9 mouse cellular contexts compared by ENCODE assay signal in genomic region chr1:39772401-39773095, GRCm38 (mm10). TPM values are rescaled to one million over a fixed set of nuclear protein-coding genes. Genes with fewer than 3 reads are reported as not detected.
DNase-seq lines count a peak whose midpoint lies in the region; ATAC-seq and TF ChIP-seq lines count a peak whose summit lies in the region.
"Had no signal": no experiment of that assay in that cellular context is flagged by ENCODE, and none has a peak within 500 bp of the region (broad histone marks: within the 10 kb centered on the region; RNA-seq: fewer than 3 reads in every experiment).

No protein-coding gene starts in this region.

- TF ChIP-seq CTCF in intestine, postnatal 0 days (IDR thresholded peaks at IDR 0.05; ENCODE audit: low read depth), result no peak

- no peaks in the 10 kb centered on the region for H3K27me3 ChIP-seq in intestine, embryonic 14.5 days (replicated peaks; ENCODE audit: control insufficient read depth, insufficient read depth, low read length)
- no peaks in the 10 kb centered on the region for H3K27me3 ChIP-seq in intestine, postnatal 0 days (replicated peaks; ENCODE audit: control insufficient read depth, insufficient read depth, low read length)
- H3K27me3 ChIP-seq in embryonic facial prominence, embryonic 14.5 days (replicated peaks; ENCODE audit: control insufficient read depth, insufficient read depth, low read length), result no peaks in the 10 kb centered on the region
- H3K27me3 ChIP-seq in neural tube, embryonic 13.5 days, result no peaks in the 10 kb centered on the region

- H3K4me3 ChIP-seq in intestine, embryonic 14.5 days (ENCODE audit: low read depth, low read length), result no peak overlapping the region
- no peak overlapping the region for H3K4me3 ChIP-seq in intestine, postnatal 0 days (ENCODE audit: low read depth, low read length)
- no peak overlapping the region for H3K4me3 ChIP-seq in embryonic facial prominence, embryonic 14.5 days (ENCODE audit: low read depth, low read length)
- H3K4me3 ChIP-seq in neural tube, embryonic 13.5 days, result no peak overlapping the region

- peak; percentile 40 for DNase-seq in intestine, embryonic 14.5 days (ENCODE audit: low spot score)
- DNase-seq in embryonic facial prominence, embryonic 14.5 days (ENCODE audit: low spot score), result no peak
- peak; percentile 31 for DNase-seq in liver
- no peak for DNase-seq in ovary, adult 18-20 months (ENCODE audit: low spot score)
- DNase-seq in urinary bladder, postnatal 10 days (ENCODE audit: low spot score), result no peak
- no peak for DNase-seq in right cerebral cortex, postnatal 25 days

- H3K9ac ChIP-seq in intestine, embryonic 14.5 days (ENCODE audit: low read length), result no peak overlapping the region
- H3K9ac ChIP-seq in intestine, postnatal 0 days (ENCODE audit: low read depth, low read length), result no peak overlapping the region
- H3K9ac ChIP-seq in embryonic facial prominence, embryonic 14.5 days (ENCODE audit: low read depth, low read length), result no peak overlapping the region
- H3K9ac ChIP-seq in neural tube, embryonic 13.5 days, result no peak overlapping the region

- H3K36me3 ChIP-seq in intestine, embryonic 14.5 days (ENCODE audit: control insufficient read depth, insufficient read depth, low read length), result no peaks in the 10 kb centered on the region
- H3K36me3 ChIP-seq in intestine, postnatal 0 days (ENCODE audit: control insufficient read depth, insufficient read depth), result no peaks in the 10 kb centered on the region
- H3K36me3 ChIP-seq in embryonic facial prominence, embryonic 14.5 days (ENCODE audit: control insufficient read depth, insufficient read depth, low read length), result no peaks in the 10 kb centered on the region
- H3K36me3 ChIP-seq in neural tube, embryonic 13.5 days, result no peaks in the 10 kb centered on the region

- 0 out of 2 replicates have a peak, but pooled peaks cover 4% of the 10 kb centered on the region for H3K9me3 ChIP-seq in intestine, embryonic 14.5 days (ENCODE audit: control insufficient read depth, low read length)
- H3K9me3 ChIP-seq in intestine, postnatal 0 days (ENCODE audit: control insufficient read depth), result no peaks in the 10 kb centered on the region
- no peaks in the 10 kb centered on the region for H3K9me3 ChIP-seq in embryonic facial prominence, embryonic 14.5 days (ENCODE audit: control insufficient read depth, low read length)
- no peaks in the 10 kb centered on the region for H3K9me3 ChIP-seq in neural tube, embryonic 13.5 days

- H3K27ac ChIP-seq in intestine, embryonic 14.5 days (ENCODE audit: low read depth), result no peak overlapping the region
- H3K27ac ChIP-seq in intestine, postnatal 0 days (ENCODE audit: low read depth, low read length), result no peak overlapping the region
- no peak overlapping the region for H3K27ac ChIP-seq in embryonic facial prominence, embryonic 14.5 days (replicated peaks; ENCODE audit: low read depth, low read length)
- H3K27ac ChIP-seq in neural tube, embryonic 13.5 days (replicated peaks), result no peak overlapping the region

- H3K4me2 ChIP-seq in intestine, embryonic 14.5 days (ENCODE audit: low read length), result no peak overlapping the region
- no peak overlapping the region for H3K4me2 ChIP-seq in intestine, postnatal 0 days (replicated peaks; ENCODE audit: low read depth)
- no peak overlapping the region for H3K4me2 ChIP-seq in embryonic facial prominence, embryonic 14.5 days (ENCODE audit: low read depth, low read length)
- no peak overlapping the region for H3K4me2 ChIP-seq in neural tube, embryonic 13.5 days

- 0 out of 2 replicates have a peak, but pooled peaks cover 3% of the 10 kb centered on the region for H3K4me1 ChIP-seq in intestine, embryonic 14.5 days (replicated peaks; ENCODE audit: control insufficient read depth, insufficient read depth, low read length)
- H3K4me1 ChIP-seq in intestine, postnatal 0 days (replicated peaks; ENCODE audit: control insufficient read depth, insufficient read depth, low read length), result no peaks in the 10 kb centered on the region
- no peaks in the 10 kb centered on the region for H3K4me1 ChIP-seq in embryonic facial prominence, embryonic 14.5 days (ENCODE audit: control insufficient read depth, insufficient read depth, low read length)
- H3K4me1 ChIP-seq in neural tube, embryonic 13.5 days (replicated peaks), result peaks cover 28% of the 10 kb centered on the region

- ATAC-seq in intestine, embryonic 14.5 days (replicated peaks; ENCODE audit: low FRiP score, low TSS enrichment, low read depth), result no peak
- no peak for ATAC-seq in intestine, postnatal 0 days
- ATAC-seq in embryonic facial prominence, embryonic 14.5 days (ENCODE audit: low read depth), result peak; percentile 55; the same call in 1 of the 2 replicates
- peak; percentile 69 for ATAC-seq in neural tube, embryonic 13.5 days (ENCODE audit: low read depth)

- 19% methylated on average over 3 of the region's 3 CpGs for WGBS in intestine, embryonic 14.5 days
- 42% methylated on average over 3 of the region's 3 CpGs for WGBS in intestine, postnatal 0 days
- 17% methylated on average over 3 of the region's 3 CpGs for WGBS in embryonic facial prominence, embryonic 14.5 days
- WGBS in neural tube, embryonic 13.5 days, result 21% methylated on average over 3 of the region's 3 CpGs

RNA-seq across cellular contexts. Expression of gene Gm3646, which starts 32.6 kb away (rescaled TPM):
- not detected in 2 replicates for polyA plus RNA-seq in intestine, embryonic 14.5 days (2014; fragmentation: Nextera tagmentation; extraction: Ambion mirVana)
- polyA plus RNA-seq in intestine, postnatal 0 days (2015; fragmentation: Nextera tagmentation; extraction: Ambion mirVana), result 0.54 TPM in 1 of 2 replicates, not detected in the other
- polyA plus RNA-seq in embryonic facial prominence, embryonic 14.5 days (2014; fragmentation: Nextera tagmentation; extraction: Ambion mirVana), result 0.61 TPM in 1 of 2 replicates, not detected in the other
- polyA plus RNA-seq in neural tube, embryonic 13.5 days (2015; fragmentation: Nextera tagmentation; extraction: Ambion mirVana), result not detected in 2 replicates
- polyA plus RNA-seq: brain, embryonic 14.5 days had no signal

RNA-seq across cellular contexts. Expression of gene Rfx8, which starts 51.8 kb away (rescaled TPM):
- 0.26 TPM in 1 of 2 replicates, not detected in the other for polyA plus RNA-seq in intestine, embryonic 14.5 days (2014; fragmentation: Nextera tagmentation; extraction: Ambion mirVana)
- polyA plus RNA-seq in intestine, postnatal 0 days (2015; fragmentation: Nextera tagmentation; extraction: Ambion mirVana), result 0.09 and 0.16 TPM in 2 replicates
- polyA plus RNA-seq in embryonic facial prominence, embryonic 14.5 days (2014; fragmentation: Nextera tagmentation; extraction: Ambion mirVana), result 2.0 and 2.3 TPM in 2 replicates
- 0.48 and 0.71 TPM in 2 replicates for polyA plus RNA-seq in neural tube, embryonic 13.5 days (2015; fragmentation: Nextera tagmentation; extraction: Ambion mirVana)

Comparison
In these comparisons a context has a peak if more than half of its experiments do, and no peak if none do; other contexts are left out.
1. ATAC-seq: peak in embryonic facial prominence, embryonic 14.5 days (single experiment) and neural tube, embryonic 13.5 days (single experiment); none in intestine, embryonic 14.5 days (single experiment) and intestine, postnatal 0 days (single experiment).
2. DNase-seq: peak in intestine, embryonic 14.5 days (single experiment) and liver (single experiment); none in embryonic facial prominence, embryonic 14.5 days (single experiment), ovary, adult 18-20 months (single experiment), urinary bladder, postnatal 10 days (single experiment) and right cerebral cortex, postnatal 25 days (single experiment).